In the genomic region with DNA sequence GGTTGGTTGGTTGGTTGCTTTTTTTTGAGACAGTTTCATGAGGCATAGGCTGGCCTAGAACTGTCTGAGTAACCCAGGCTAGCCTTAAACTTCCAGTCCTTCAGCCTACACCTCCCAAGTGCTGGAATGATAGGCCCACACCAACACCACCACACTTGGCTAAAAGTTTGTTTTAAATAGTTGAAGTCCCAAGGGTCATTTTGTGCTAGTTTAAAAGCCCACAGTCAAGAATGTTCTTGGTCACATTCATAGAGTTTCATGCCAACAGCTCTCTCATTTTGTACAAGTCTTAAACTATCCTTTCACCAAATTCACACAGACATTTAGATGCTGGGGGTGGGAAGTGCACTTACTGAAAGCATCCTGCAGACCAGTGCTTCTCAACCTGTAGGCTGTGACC, we compare ENCODE assay signal across 21 mouse cellular contexts.
DNase-seq lines count a peak whose midpoint lies in the region; ATAC-seq and TF ChIP-seq lines count a peak whose summit lies in the region.
"Had no signal": no experiment of that assay in that cellular context is flagged by ENCODE, and none has a peak within 500 bp of the region (broad histone marks: within the 10 kb centered on the region; RNA-seq: fewer than 3 reads in every experiment).

No protein-coding gene starts in this region.

- TF ChIP-seq CTCF in gastrocnemius, adult 2 months (IDR thresholded peaks at IDR 0.05) = no peak
- no peak for TF ChIP-seq CTCF in liver, adult 2 months (IDR thresholded peaks at IDR 0.05; ENCODE audit: low read depth, low read length)

- DNase-seq in gastrocnemius, adult 2 months = no peak
- DNase-seq in gastrocnemius, postnatal 10 days = no peak
- peak; percentile 29 for DNase-seq in liver, adult 2 months (ENCODE audit: extremely low read depth, low read depth, low spot score)
- DNase-seq in fibroblast of lung, adult 2 months (ENCODE audit: low read depth) = peak; percentile 19
- DNase-seq in cerebellum, adult 18-20 months = no peak
- DNase-seq: adrenal gland, adult 8-10 months; cerebellum, adult 11-12 months; cerebellum, adult 9-11 months; cerebellum, postnatal 36 days; gastrocnemius, postnatal 36 days; heart, postnatal 14 days; kidney, adult 11 months had no signal

- H3K36me3 ChIP-seq in liver, adult 2 months (ENCODE audit: control insufficient read depth, insufficient read depth, low read length) = no peaks in the 10 kb centered on the region
- no peaks in the 10 kb centered on the region for H3K36me3 ChIP-seq in liver, embryonic 12.5 days
- no peaks in the 10 kb centered on the region for H3K36me3 ChIP-seq in forebrain, embryonic 16.5 days (ENCODE audit: control insufficient read depth, insufficient read depth)
- H3K36me3 ChIP-seq: embryonic facial prominence, embryonic 13.5 days; forebrain, embryonic 10.5 days; heart, embryonic 15.5 days; hindbrain, embryonic 13.5 days had no signal

- intact Hi-C loops in gastrocnemius, adult 2 months (cut with DNase I) = no loop called here

- no peaks in the 10 kb centered on the region for H3K27me3 ChIP-seq in liver, adult 2 months (ENCODE audit: control insufficient read depth, insufficient read depth, low read length)
- H3K27me3 ChIP-seq in liver, embryonic 12.5 days (replicated peaks) = no peaks in the 10 kb centered on the region
- H3K27me3 ChIP-seq in forebrain, embryonic 16.5 days (replicated peaks; ENCODE audit: control insufficient read depth, insufficient read depth, low read length) = no peaks in the 10 kb centered on the region
- H3K27me3 ChIP-seq: CH12.LX; embryonic facial prominence, embryonic 13.5 days; heart, embryonic 15.5 days; hindbrain, embryonic 13.5 days had no signal

- no peaks in the 10 kb centered on the region for H3K9me3 ChIP-seq in liver, embryonic 12.5 days (replicated peaks)
- no peaks in the 10 kb centered on the region for H3K9me3 ChIP-seq in forebrain, embryonic 16.5 days (ENCODE audit: control insufficient read depth, low read length)
- H3K9me3 ChIP-seq: embryonic facial prominence, embryonic 13.5 days; forebrain, embryonic 10.5 days; heart, embryonic 15.5 days; hindbrain, embryonic 13.5 days had no signal

- H3K27ac ChIP-seq in gastrocnemius, adult 2 months = peak overlapping the region; percentile 57
- peak overlapping the region; percentile 47; the same call in 1 of the 2 replicates for H3K27ac ChIP-seq in liver, adult 2 months (replicated peaks; ENCODE audit: insufficient read depth, low read depth, low read length)
- H3K27ac ChIP-seq in liver, embryonic 12.5 days = no peak overlapping the region
- H3K27ac ChIP-seq in forebrain, embryonic 16.5 days (ENCODE audit: low read length) = no peak overlapping the region
- H3K27ac ChIP-seq: embryonic facial prominence, embryonic 13.5 days; forebrain, embryonic 10.5 days; heart, embryonic 15.5 days; hindbrain, embryonic 13.5 days; hindbrain, postnatal 0 days had no signal

- H3K9ac ChIP-seq in liver, adult 2 months (ENCODE audit: low read depth, low read length) = no peak overlapping the region
- H3K9ac ChIP-seq in liver, embryonic 12.5 days = no peak overlapping the region
- no peak overlapping the region for H3K9ac ChIP-seq in forebrain, embryonic 16.5 days (replicated peaks; ENCODE audit: low read depth, low read length)
- H3K9ac ChIP-seq: embryonic facial prominence, embryonic 13.5 days; heart, embryonic 15.5 days; hindbrain, embryonic 13.5 days had no signal

- H3K79me2 ChIP-seq in liver, adult 2 months (ENCODE audit: control insufficient read depth, insufficient read depth, low read length) = no peaks in the 10 kb centered on the region

- peaks cover 30% of the 10 kb centered on the region for H3K4me1 ChIP-seq in liver, adult 2 months (ENCODE audit: control insufficient read depth, insufficient read depth, low read length)
- H3K4me1 ChIP-seq in liver, embryonic 12.5 days = peaks cover 4% of the 10 kb centered on the region; the same call in 1 of the 2 replicates
- H3K4me1 ChIP-seq in forebrain, embryonic 16.5 days (replicated peaks; ENCODE audit: control insufficient read depth, insufficient read depth, low read length) = 0 out of 2 replicates have a peak, but pooled peaks cover 3% of the 10 kb centered on the region
- H3K4me1 ChIP-seq: forebrain, embryonic 10.5 days; hindbrain, embryonic 13.5 days had no signal

- no peak overlapping the region for H3K4me3 ChIP-seq in gastrocnemius, adult 2 months
- no peak overlapping the region for H3K4me3 ChIP-seq in liver, adult 2 months (ENCODE audit: insufficient read depth, low read depth, low read length)
- no peak overlapping the region for H3K4me3 ChIP-seq in liver, embryonic 12.5 days
- no peak overlapping the region for H3K4me3 ChIP-seq in forebrain, embryonic 16.5 days (replicated peaks; ENCODE audit: low read length)
- H3K4me3 ChIP-seq: embryonic facial prominence, embryonic 13.5 days; forebrain, embryonic 10.5 days; heart, embryonic 15.5 days; hindbrain, embryonic 13.5 days had no signal

- H3K4me2 ChIP-seq in liver, embryonic 12.5 days = no peak overlapping the region
- no peak overlapping the region for H3K4me2 ChIP-seq in forebrain, embryonic 16.5 days (ENCODE audit: low read length)
- H3K4me2 ChIP-seq: embryonic facial prominence, embryonic 13.5 days; heart, embryonic 15.5 days; hindbrain, embryonic 13.5 days had no signal

- ATAC-seq in liver, embryonic 12.5 days = no peak
- ATAC-seq in forebrain, embryonic 16.5 days = no peak
- ATAC-seq: forebrain, embryonic 14.5 days; hindbrain, postnatal 0 days had no signal

- TF ChIP-seq POLR2A in liver, adult 2 months (IDR thresholded peaks at IDR 0.05; ENCODE audit: extremely low read depth, insufficient read depth, low read length) = no peak

Comparison
In these comparisons a context has a peak if more than half of its experiments do, and no peak if none do; other contexts are left out.
1. H3K27ac ChIP-seq: peak in gastrocnemius, adult 2 months (single experiment) and liver, adult 2 months (single experiment); none in liver, embryonic 12.5 days (single experiment) and forebrain, embryonic 16.5 days (single experiment).
2. DNase-seq: peak in liver, adult 2 months (single experiment) and fibroblast of lung, adult 2 months (single experiment); none in gastrocnemius, adult 2 months (single experiment), gastrocnemius, postnatal 10 days (single experiment) and cerebellum, adult 18-20 months (0 of 2).